In the genomic region with DNA sequence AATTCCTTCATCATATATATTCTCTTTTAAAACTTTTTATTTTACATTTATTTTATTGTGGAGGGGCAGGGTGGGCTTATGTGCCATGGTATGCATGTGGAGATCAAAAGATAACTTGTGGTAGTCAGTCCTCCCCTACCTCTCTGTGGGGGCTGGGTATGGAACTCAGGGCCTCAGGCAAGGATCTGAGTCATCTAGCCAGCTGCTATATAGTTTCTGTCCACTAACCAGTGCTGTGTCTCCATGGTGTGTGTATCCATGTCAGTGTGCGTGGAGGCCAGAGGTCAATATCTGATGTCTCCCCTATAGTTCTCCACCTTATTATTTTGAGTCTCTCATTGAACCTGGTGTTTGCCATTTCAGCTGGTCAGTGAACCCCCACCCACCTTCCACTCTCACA, we compare ENCODE assay signal across 36 mouse cellular contexts. TPM values are rescaled to one million over a fixed set of nuclear protein-coding genes. Genes with fewer than 3 reads are reported as not detected.
DNase-seq lines count a peak whose midpoint lies in the region; ATAC-seq and TF ChIP-seq lines count a peak whose summit lies in the region.
"Had no signal": no experiment of that assay in that cellular context is flagged by ENCODE, and none has a peak within 500 bp of the region (broad histone marks: within the 10 kb centered on the region; RNA-seq: fewer than 3 reads in every experiment).

No protein-coding gene starts in this region.

- peak; percentile 12 to 77; a peak in 2 of 4 replicates for TF ChIP-seq CTCF in CH12.LX (conservative IDR thresholded peaks at IDR 0.05 in 1 of 2, IDR thresholded peaks at IDR 0.05 in 1 of 2; ENCODE audit: low read depth in 2 of 2, low read length in 2 of 2)

- DNase-seq in 416B (ENCODE audit: low read depth) = peak; percentile 68
- peak; percentile 52 for DNase-seq in CH12.LX (ENCODE audit: extremely low read depth)
- no peak for DNase-seq in thymus, postnatal 0 days (ENCODE audit: low spot score)
- no peak for DNase-seq in thymus, postnatal 4 days
- DNase-seq: adrenal gland, adult 2 months; adrenal gland, postnatal 14 days; cerebellum, adult 11-12 months; cerebellum, adult 8-10 months; cerebellum, postnatal 10 days; cerebellum, postnatal 36 days; embryo, embryonic 11 days; gastrocnemius, postnatal 10 days; gastrocnemius, postnatal 36 days; heart, adult 2 months; kidney, adult 18-20 months had no signal

- peaks cover 25 to 74% of the 10 kb centered on the region in 2 experiments for H3K4me1 ChIP-seq in CH12.LX (ENCODE audit: control insufficient read depth in 1 of 2, insufficient read depth in 2 of 2)
- H3K4me1 ChIP-seq in intestine, embryonic 16.5 days (ENCODE audit: control insufficient read depth, insufficient read depth, low read length) = no peaks in the 10 kb centered on the region
- H3K4me1 ChIP-seq: embryonic facial prominence, embryonic 10.5 days; embryonic facial prominence, embryonic 13.5 days; forebrain, embryonic 12.5 days; forebrain, embryonic 15.5 days; hindbrain, embryonic 12.5 days; hindbrain, embryonic 15.5 days; intestine, embryonic 15.5 days had no signal

- TF ChIP-seq RAD21 in CH12.LX (IDR thresholded peaks at IDR 0.05; ENCODE audit: low read depth, low read length) = peak; percentile 87

- H3K27me3 ChIP-seq in CH12.LX (replicated peaks) = no peaks in the 10 kb centered on the region
- H3K27me3 ChIP-seq in myocyte (ENCODE audit: control insufficient read depth, insufficient read depth, insufficient read length) = no peaks in the 10 kb centered on the region
- H3K27me3 ChIP-seq in intestine, embryonic 16.5 days (replicated peaks; ENCODE audit: control insufficient read depth, insufficient read depth, low read length) = no peaks in the 10 kb centered on the region
- H3K27me3 ChIP-seq: embryonic facial prominence, embryonic 13.5 days; forebrain, embryonic 12.5 days; forebrain, embryonic 15.5 days; hindbrain, embryonic 12.5 days; hindbrain, embryonic 15.5 days; intestine, embryonic 15.5 days had no signal

- H3ac ChIP-seq in myocyte (ENCODE audit: control insufficient read depth, insufficient read length) = no peak overlapping the region

- H3K36me3 ChIP-seq in CH12.LX (replicated peaks in 1 of 2; ENCODE audit: control insufficient read depth in 1 of 2, insufficient read depth in 1 of 2, low read length in 1 of 2) (no peaks in the 10 kb centered on the region), myocyte (ENCODE audit: control insufficient read depth, insufficient read depth) (no peaks in the 10 kb centered on the region)
- no peaks in the 10 kb centered on the region for H3K36me3 ChIP-seq in intestine, embryonic 16.5 days (ENCODE audit: control insufficient read depth, insufficient read depth, low read length)
- H3K36me3 ChIP-seq: embryonic facial prominence, embryonic 10.5 days; embryonic facial prominence, embryonic 13.5 days; forebrain, embryonic 12.5 days; forebrain, embryonic 15.5 days; hindbrain, embryonic 12.5 days; hindbrain, embryonic 15.5 days; intestine, embryonic 15.5 days had no signal

- no peak for TF ChIP-seq EP300 in CH12.LX (IDR thresholded peaks at IDR 0.05; ENCODE audit: low read length)

- H3K27ac ChIP-seq in CH12.LX (ENCODE audit: insufficient read depth, low read depth) = no peak overlapping the region
- H3K27ac ChIP-seq in intestine, embryonic 16.5 days (ENCODE audit: low read length) = no peak overlapping the region
- H3K27ac ChIP-seq: embryonic facial prominence, embryonic 10.5 days; embryonic facial prominence, embryonic 13.5 days; forebrain, embryonic 12.5 days; forebrain, embryonic 15.5 days; heart, adult 2 months; hindbrain, embryonic 12.5 days; hindbrain, embryonic 15.5 days; intestine, embryonic 15.5 days had no signal

- H3K4me2 ChIP-seq in CH12.LX (ENCODE audit: insufficient read depth, low read depth, poor library complexity, severe bottlenecking) = no peak overlapping the region
- peak overlapping the region; percentile 28 for H3K4me2 ChIP-seq in myocyte (ENCODE audit: low read depth)
- no peak overlapping the region for H3K4me2 ChIP-seq in intestine, embryonic 16.5 days (ENCODE audit: low read depth, low read length)
- H3K4me2 ChIP-seq: embryonic facial prominence, embryonic 13.5 days; forebrain, embryonic 12.5 days; forebrain, embryonic 15.5 days; heart, embryonic 11.5 days; hindbrain, embryonic 12.5 days; hindbrain, embryonic 15.5 days; intestine, embryonic 15.5 days had no signal

- H3K4me3 ChIP-seq in CH12.LX (replicated peaks in 1 of 3; ENCODE audit: low read depth in 2 of 3, low read length in 2 of 3, poor library complexity in 1 of 3) = no peak overlapping the region
- H3K4me3 ChIP-seq in myocyte = no peak overlapping the region
- H3K4me3 ChIP-seq in intestine, embryonic 16.5 days (ENCODE audit: low read length) = no peak overlapping the region
- H3K4me3 ChIP-seq: embryonic facial prominence, embryonic 10.5 days; embryonic facial prominence, embryonic 13.5 days; erythroblast, embryonic 14.5 days; forebrain, embryonic 12.5 days; forebrain, embryonic 15.5 days; heart, adult 2 months; hindbrain, embryonic 12.5 days; hindbrain, embryonic 15.5 days; intestine, embryonic 15.5 days had no signal

- ATAC-seq in intestine, embryonic 16.5 days = no peak
- ATAC-seq: CD4-positive, CD25-positive, alpha-beta regulatory T cell, adult 4 months; forebrain, embryonic 15.5 days; intestine, embryonic 15.5 days had no signal

- in situ Hi-C loops in CH12.LX (cut with MboI; ENCODE audit: low pct_ligation_motif_present, low pct_unique_long_range_greater_than_20kb, low sequenced_read_pairs) = no loop called here

- H3K9me3 ChIP-seq in CH12.LX (replicated peaks; ENCODE audit: low read length) = no peaks in the 10 kb centered on the region
- H3K9me3 ChIP-seq in intestine, embryonic 16.5 days (ENCODE audit: control insufficient read depth, low read length) = no peaks in the 10 kb centered on the region
- H3K9me3 ChIP-seq: embryonic facial prominence, embryonic 10.5 days; embryonic facial prominence, embryonic 13.5 days; forebrain, embryonic 12.5 days; forebrain, embryonic 15.5 days; hindbrain, embryonic 12.5 days; hindbrain, embryonic 15.5 days; intestine, embryonic 15.5 days had no signal

- TF ChIP-seq POLR2A in CH12.LX (IDR thresholded peaks at IDR 0.05; ENCODE audit: low read depth, low read length) = no peak
- no peak for TF ChIP-seq POLR2A in myocyte (IDR thresholded peaks at IDR 0.05; ENCODE audit: insufficient read length, low read depth)

- WGBS in intestine, embryonic 16.5 days = 95% methylated on average over 1 of the region's 1 CpGs

- H3K79me2 ChIP-seq in CH12.LX (replicated peaks; ENCODE audit: control insufficient read depth, extremely low read depth, insufficient read depth, poor library complexity, severe bottlenecking) (no peaks in the 10 kb centered on the region), myocyte (ENCODE audit: control insufficient read depth, insufficient read depth) (no peaks in the 10 kb centered on the region)

- dilution Hi-C loops in CH12.LX (cut with MboI; ENCODE audit: extremely low pct_ligation_motif_present, extremely low pct_unique_long_range_greater_than_20kb, low sequenced_read_pairs) = no loop called here

- H3K9ac ChIP-seq in CH12.LX (ENCODE audit: insufficient read depth, low read depth) = no peak overlapping the region
- no peak overlapping the region for H3K9ac ChIP-seq in intestine, embryonic 16.5 days (ENCODE audit: low read depth, low read length)
- H3K9ac ChIP-seq: embryonic facial prominence, embryonic 13.5 days; forebrain, embryonic 12.5 days; forebrain, embryonic 15.5 days; hindbrain, embryonic 12.5 days; hindbrain, embryonic 15.5 days; intestine, embryonic 15.5 days had no signal

TF ChIP-seq in CH12.LX, 34 proteins besides CTCF, POLR2A, EP300 and RAD21 (continues in another document):
- no peak for TF ChIP-seq ZNF384 (IDR thresholded peaks at IDR 0.05; ENCODE audit: low read depth, low read length)
- no peak for TF ChIP-seq NELFE (IDR thresholded peaks at IDR 0.05; ENCODE audit: low read depth, low read length)
- peak; percentile 49; the same call in 1 of the 2 replicates for TF ChIP-seq IRF4 (IDR thresholded peaks at IDR 0.05; ENCODE audit: low read depth, low read length)
- TF ChIP-seq CHD2 (IDR thresholded peaks at IDR 0.05; ENCODE audit: low read length) = peak; percentile 69

TF ChIP-seq in myocyte, 11 proteins besides CTCF, POLR2A, EP300 and RAD21:
- TF ChIP-seq POLR2AphosphoS2 (IDR thresholded peaks at IDR 0.05; ENCODE audit: insufficient read length, low read depth) (no peak), TCF12 (IDR thresholded peaks at IDR 0.05; ENCODE audit: insufficient read depth, poor library complexity, severe bottlenecking) (no peak), MYOD1 (IDR thresholded peaks at IDR 0.05; ENCODE audit: control insufficient read depth in 1 of 3, insufficient read length in 2 of 3, low read depth in 2 of 3) (peak in 2 of 3 experiments; percentile 11 to 27), USF1 (IDR thresholded peaks at IDR 0.05; ENCODE audit: low read depth) (no peak)
TF ChIP-seq in myocyte: peak in this region for 1.

RNA-seq across cellular contexts. Expression of a gene that starts 17.1 kb away (rescaled TPM):
- total RNA-seq in CH12.LX (2012; rRNA removed) = 0.34 and 0.72 TPM in 2 replicates
- 0.34 and 0.72 TPM in 2 replicates for total RNA-seq in CH12.LX (2014; rRNA removed)
- 1.2 and 1.5 TPM in 2 replicates for polyA plus RNA-seq in CH12.LX (2012; ENCODE audit: insufficient read length, low read depth)
- polyA plus RNA-seq in myocyte (2012; fragmentation: generic; extraction: Trizol) = not detected
- 0.08 and 0.18 TPM in 2 replicates for polyA plus RNA-seq in thymus, postnatal 0 days (2015; fragmentation: Nextera tagmentation; extraction: Ambion mirVana)
- not detected in 2 replicates for polyA plus RNA-seq in intestine, embryonic 16.5 days (2015; fragmentation: Nextera tagmentation; extraction: Ambion mirVana)
- total RNA-seq: adrenal gland, adult 2 months; adrenal gland, postnatal 14 days; adrenal gland, postnatal 4 days; ES-E14; gastrocnemius, adult 18-20 months; gastrocnemius, postnatal 10 days; gastrocnemius, postnatal 36 days; granulocyte monocyte progenitor cell, adult 5-6 weeks; heart, adult 2 months; heart, postnatal 25 days; hematopoietic stem cell, adult 5-6 weeks had no signal
- polyA plus RNA-seq: cortical plate, adult 2 months; embryonic facial prominence, embryonic 10.5 days; embryonic facial prominence, embryonic 13.5 days; erythroblast, embryonic 14.5 days; forebrain, embryonic 12.5 days; forebrain, embryonic 15.5 days; heart, adult 2 months; heart, embryonic 11.5 days; heart, embryonic 14.5 days; heart, postnatal 0 days; hindbrain, embryonic 12.5 days; hindbrain, embryonic 15.5 days; intestine, embryonic 15.5 days had no signal

RNA-seq across cellular contexts. Expression of a gene that starts 36.5 kb away (rescaled TPM):
- total RNA-seq in CH12.LX (2012; rRNA removed) (24.1 and 26.5 TPM in 2 replicates), CH12.LX (2014; rRNA removed) (8.9 and 10.0 TPM in 2 replicates)
- polyA plus RNA-seq in CH12.LX (2012; ENCODE audit: insufficient read length, low read depth) (24.1 and 25.6 TPM in 2 replicates), myocyte (2012; fragmentation: generic; extraction: Trizol) (5.8 TPM)
- polyA plus RNA-seq in thymus, postnatal 0 days (2015; fragmentation: Nextera tagmentation; extraction: Ambion mirVana) = 27.4 and 30.4 TPM in 2 replicates
- 20.3 and 21.7 TPM in 2 replicates for polyA plus RNA-seq in intestine, embryonic 16.5 days (2015; fragmentation: Nextera tagmentation; extraction: Ambion mirVana)

RNA-seq across cellular contexts. Expression of a gene that starts 50.5 kb away (rescaled TPM):
- total RNA-seq in CH12.LX (2012; rRNA removed) (0.04 and 0.08 TPM in 2 replicates), CH12.LX (2014; rRNA removed) (not detected in 2 replicates)
- polyA plus RNA-seq in CH12.LX (2012; ENCODE audit: insufficient read length, low read depth) (0.17 and 0.18 TPM in 2 replicates), myocyte (2012; fragmentation: generic; extraction: Trizol) (not detected)
- polyA plus RNA-seq in thymus, postnatal 0 days (2015; fragmentation: Nextera tagmentation; extraction: Ambion mirVana) = 0.24 and 0.53 TPM in 2 replicates
- polyA plus RNA-seq in intestine, embryonic 16.5 days (2015; fragmentation: Nextera tagmentation; extraction: Ambion mirVana) = 0.32 and 0.70 TPM in 2 replicates
- total RNA-seq: hematopoietic stem cell, adult 5-6 weeks had no signal
- polyA plus RNA-seq: CD4-positive, CD25-positive, alpha-beta regulatory T cell, adult 4 months; forebrain, embryonic 12.5 days; forebrain, embryonic 15.5 days had no signal

RNA-seq across cellular contexts. Expression of a gene that starts 56.5 kb away (rescaled TPM):
- total RNA-seq in CH12.LX (2012; rRNA removed) (4.3 and 4.4 TPM in 2 replicates), CH12.LX (2014; rRNA removed) (0.27 TPM in 1 of 2 replicates, not detected in the other)
- polyA plus RNA-seq in CH12.LX (2012; ENCODE audit: insufficient read length, low read depth) (0.23 and 0.61 TPM in 2 replicates), myocyte (2012; fragmentation: generic; extraction: Trizol) (0.11 TPM)
- 25.4 and 26.8 TPM in 2 replicates for polyA plus RNA-seq in thymus, postnatal 0 days (2015; fragmentation: Nextera tagmentation; extraction: Ambion mirVana)
- 2.3 and 3.0 TPM in 2 replicates for polyA plus RNA-seq in intestine, embryonic 16.5 days (2015; fragmentation: Nextera tagmentation; extraction: Ambion mirVana)
- polyA plus RNA-seq: erythroblast, embryonic 14.5 days had no signal

Comparison
In these comparisons a context has a peak if more than half of its experiments do, and no peak if none do; other contexts are left out.
1. DNase-seq: peak in 416B (single experiment) and CH12.LX (single experiment); none in thymus, postnatal 0 days (single experiment) and thymus, postnatal 4 days (single experiment).